Mouse (Mus musculus) neural tube, embryonic 11.5 days (tissue): ENCODE results near the gene Mthfd1l. TPM values are rescaled to one million over a fixed set of nuclear protein-coding genes. Genes with fewer than 3 reads are reported as not detected.

Experiments
- ATAC-seq: fragments of 200-750 bp; cut with Nextera tagmentation; 2 replicates; pipeline ENCODE4 v1.8.0; 2017; ENCODE audit warnings: moderate number of reproducible peaks, mild to moderate bottlenecking, moderate TSS enrichment, moderate library complexity; ENCODE audit not compliant: insufficient read depth, low FRiP score, low TSS enrichment
- DNase-seq: peaks from one replicate; pipeline ENCODE4 v3.0.0-alpha.2; 2015; ENCODE audit warnings: low spot score
- H3K27ac ChIP-seq: fragments of 300-500 bp; sonication (generic); 2 replicates; pipeline ENCODE4 v1.5.1; 2014; ENCODE audit warnings: low read depth, mild to moderate bottlenecking, low read length
- H3K27me3 ChIP-seq: fragments of 300-500 bp; sonication (generic); 2 replicates; pipeline ENCODE4 v1.6.1; 2014; ENCODE audit warnings: mild to moderate bottlenecking, low read length, mixed read lengths; ENCODE audit not compliant: control insufficient read depth, insufficient read depth
- H3K36me3 ChIP-seq: fragments of 300-500 bp; sonication (generic); 2 replicates; pipeline ENCODE4 v1.6.1; 2014; ENCODE audit warnings: mild to moderate bottlenecking, low read length, moderate library complexity, mixed read lengths; ENCODE audit not compliant: control insufficient read depth, insufficient read depth
- H3K4me1 ChIP-seq: fragments of 300-500 bp; sonication (generic); 2 replicates; pipeline ENCODE4 v1.6.1; 2014; ENCODE audit warnings: low read length, mixed read lengths; ENCODE audit not compliant: control insufficient read depth, insufficient read depth
- H3K4me2 ChIP-seq: fragments of 300-500 bp; sonication (generic); 2 replicates; pipeline ENCODE4 v1.6.1; 2014; ENCODE audit warnings: low read depth, mild to moderate bottlenecking, moderate library complexity
- H3K4me3 ChIP-seq: fragments of 300-500 bp; sonication (generic); 2 replicates; pipeline ENCODE4 v1.5.1; 2014; ENCODE audit warnings: low read depth, low read length
- H3K9ac ChIP-seq: fragments of 300-500 bp; sonication (generic); 2 replicates; pipeline ENCODE4 v1.6.1; 2014; ENCODE audit warnings: mild to moderate bottlenecking, low read length
- H3K9me3 ChIP-seq: fragments of 300-500 bp; sonication (generic); 2 replicates; pipeline ENCODE4 v1.6.1; 2016; ENCODE audit warnings: low read length; ENCODE audit not compliant: control insufficient read depth
- WGBS: fragments of 180-500 bp; shearing (Covaris S2); extraction: QIAGEN DNeasy Blood & Tissue Kit; methylation state at CpG from one replicate; pipeline ENCODE4 v1.1.7; 2014; 5-methylcytosine and 5-hydroxymethylcytosine counted together
- polyA plus RNA-seq: library from polyadenylated mRNA; unstranded; fragments of >200 nt; fragmentation: Nextera tagmentation; extraction: Ambion mirVana; gene quantifications from 2 replicates; pipeline ENCODE4 v1.2.1, GENCODE M21; 2014

The Mthfd1l gene
- polyA plus RNA-seq, 1 experiment from 2014 or later: 13.5 TPM

DNA sequence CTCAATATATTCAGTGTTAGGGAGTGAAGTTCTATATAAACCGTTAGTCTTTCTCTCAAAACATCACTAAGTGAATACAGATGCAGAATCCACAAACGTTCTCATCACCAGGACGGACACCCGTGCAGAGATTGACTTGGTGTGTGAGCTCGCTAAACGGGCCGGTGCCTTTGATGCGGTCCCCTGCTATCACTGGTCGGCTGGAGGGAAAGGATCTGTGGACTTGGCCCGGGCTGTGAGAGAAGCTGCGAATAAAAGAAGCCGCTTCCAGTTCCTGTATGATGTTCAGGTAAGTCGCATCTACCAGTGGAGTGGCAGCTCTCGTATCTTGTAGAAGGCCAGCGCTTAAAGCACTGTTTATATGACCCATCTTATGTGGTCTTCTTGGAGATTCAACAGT, 117.0 kb downstream of the Mthfd1l start:
- no peak for ATAC-seq
- Histone ChIP-seq H3K27ac (no peak overlapping the region), H3K4me3 (no peak overlapping the region), H3K4me1 (0 out of 2 replicates have a peak, but pooled peaks cover 1% of the 10 kb centered on the region), H3K36me3 (no peaks in the 10 kb centered on the region), H3K9me3 (no peaks in the 10 kb centered on the region), H3K9ac (no peak overlapping the region), H3K4me2 (no peak overlapping the region), H3K27me3 (no peaks in the 10 kb centered on the region)
- 85% methylated on average over 15 of the region's 15 CpGs for WGBS
- DNase-seq: no peak

DNA sequence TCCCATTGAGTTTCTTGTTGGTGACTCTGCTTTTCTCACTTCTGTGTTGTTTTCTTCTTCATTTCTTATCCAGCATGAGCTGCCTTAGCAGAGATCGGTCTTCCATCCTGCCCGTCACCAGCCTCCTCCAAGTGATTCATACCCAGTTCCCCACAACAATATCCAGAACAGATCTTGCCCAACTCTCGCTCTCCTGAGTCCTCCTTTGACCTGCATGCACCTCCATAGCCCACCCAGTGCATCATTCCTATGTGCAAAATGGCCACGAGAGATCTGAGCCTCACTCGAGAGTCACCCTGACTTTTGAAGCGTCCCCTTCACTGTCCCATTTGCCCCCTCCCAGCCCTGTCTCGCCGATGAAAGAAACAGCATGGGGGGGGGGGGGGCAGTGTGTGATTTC, 120.1 kb downstream of the Mthfd1l start:
- Histone ChIP-seq H3K4me3 (no peak overlapping the region), H3K4me1 (no peaks in the 10 kb centered on the region), H3K36me3 (no peaks in the 10 kb centered on the region), H3K9me3 (no peaks in the 10 kb centered on the region), H3K27ac (no peak overlapping the region), H3K4me2 (no peak overlapping the region), H3K9ac (no peak overlapping the region), H3K27me3 (no peaks in the 10 kb centered on the region)
- WGBS: 93% methylated on average over 8 of the region's 8 CpGs
- ATAC-seq (no peak), DNase-seq (no peak)

DNA sequence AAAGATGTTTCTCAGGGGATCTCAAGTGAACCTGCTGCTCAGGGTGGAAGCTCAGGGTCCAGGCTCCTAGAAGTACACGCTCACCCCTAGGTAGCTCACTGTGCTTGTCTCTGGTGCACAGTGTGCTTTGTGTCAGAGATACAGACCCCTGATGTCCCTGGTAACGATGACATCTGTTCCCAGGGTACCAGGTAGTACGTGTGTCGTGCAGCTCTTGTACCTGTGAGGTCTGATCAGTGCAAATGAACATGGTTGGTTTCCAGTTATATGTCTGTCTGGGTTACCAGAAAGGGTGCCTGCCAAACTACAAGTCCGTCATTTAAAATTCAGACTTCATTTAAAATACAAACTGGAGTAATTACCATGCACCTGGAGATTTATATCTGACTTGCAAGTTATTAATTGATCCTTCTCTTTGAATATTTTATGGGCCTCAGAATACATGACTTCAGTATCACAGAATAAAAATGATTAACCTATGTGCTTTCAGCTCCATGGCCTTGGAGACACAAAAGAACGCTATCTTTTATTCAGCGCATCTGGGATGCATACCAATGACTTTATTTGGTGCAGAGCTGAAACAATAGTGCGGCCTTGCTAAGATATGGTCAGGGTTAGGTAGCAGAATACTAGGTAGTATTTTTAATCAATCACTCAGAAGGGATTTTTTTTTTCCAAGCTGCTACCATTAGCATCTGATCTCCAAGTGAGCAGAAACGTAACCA, 121.3 kb downstream of the Mthfd1l start:
- no peak overlapping the region for H3K27ac ChIP-seq
- 87% methylated on average over 9 of the region's 9 CpGs for WGBS
- no peak overlapping the region for H3K9ac ChIP-seq
- no peaks in the 10 kb centered on the region for H3K9me3 ChIP-seq
- ATAC-seq: no peak
- no peak for DNase-seq
- no peak overlapping the region for H3K4me2 ChIP-seq
- H3K36me3 ChIP-seq: no peaks in the 10 kb centered on the region
- H3K4me1 ChIP-seq: no peaks in the 10 kb centered on the region
- no peak overlapping the region for H3K4me3 ChIP-seq
- H3K27me3 ChIP-seq: no peaks in the 10 kb centered on the region

DNA sequence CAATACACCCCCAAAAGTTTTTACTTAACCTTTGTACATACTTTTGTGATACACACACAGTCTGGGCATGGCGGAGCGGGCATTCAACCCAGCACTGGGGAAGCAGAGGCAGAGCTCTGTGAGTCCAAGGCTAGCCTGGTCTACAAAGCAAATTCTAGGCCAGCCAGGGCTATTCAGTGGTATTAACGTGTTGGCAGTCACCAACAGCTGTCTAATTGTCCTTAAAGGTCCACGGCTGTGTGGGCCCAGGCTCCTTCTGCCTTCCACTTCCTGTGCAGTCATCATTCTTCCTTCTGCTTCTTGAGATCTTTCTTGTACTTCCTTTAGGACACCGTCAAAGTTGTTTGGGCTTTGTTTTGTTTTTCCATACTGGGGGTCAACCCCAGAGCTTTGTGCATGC, 123.2 kb downstream of the Mthfd1l start:
- H3K36me3 ChIP-seq: no peaks in the 10 kb centered on the region
- no peak for DNase-seq
- H3K4me1 ChIP-seq: no peaks in the 10 kb centered on the region
- 80% methylated on average over 5 of the region's 5 CpGs for WGBS
- H3K27ac ChIP-seq: no peak overlapping the region
- no peaks in the 10 kb centered on the region for H3K27me3 ChIP-seq
- no peak overlapping the region for H3K4me2 ChIP-seq
- H3K9ac ChIP-seq: no peak overlapping the region
- no peak overlapping the region for H3K4me3 ChIP-seq
- no peak for ATAC-seq
- no peaks in the 10 kb centered on the region for H3K9me3 ChIP-seq

DNA sequence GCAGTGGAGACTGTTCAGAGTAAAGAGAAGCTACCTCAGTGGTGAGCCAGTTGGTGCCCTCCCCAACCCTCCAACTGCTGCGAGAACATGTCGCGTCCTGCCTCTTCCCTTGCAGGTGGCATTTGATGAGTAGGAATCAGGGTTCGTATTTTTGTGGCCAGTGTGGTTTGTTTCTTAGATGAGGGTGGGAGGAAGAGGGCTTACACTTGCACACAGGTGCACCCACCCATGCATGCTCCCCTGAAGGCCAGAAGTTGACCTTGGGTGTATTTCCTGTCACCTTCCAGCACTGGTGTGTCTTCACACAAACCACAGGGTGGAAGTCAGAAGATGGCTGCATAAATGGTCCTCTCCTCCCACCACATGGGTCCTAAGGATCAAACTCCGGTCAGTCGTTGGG, 127.1 kb downstream of the Mthfd1l start:
- Histone ChIP-seq H3K27ac (no peak overlapping the region), H3K9ac (no peak overlapping the region), H3K36me3 (no peaks in the 10 kb centered on the region), H3K4me2 (no peak overlapping the region), H3K9me3 (no peaks in the 10 kb centered on the region), H3K4me3 (no peak overlapping the region), H3K27me3 (no peaks in the 10 kb centered on the region), H3K4me1 (no peaks in the 10 kb centered on the region)
- DNase-seq: no peak
- 95% methylated on average over 6 of the region's 6 CpGs for WGBS
- no peak for ATAC-seq

DNA sequence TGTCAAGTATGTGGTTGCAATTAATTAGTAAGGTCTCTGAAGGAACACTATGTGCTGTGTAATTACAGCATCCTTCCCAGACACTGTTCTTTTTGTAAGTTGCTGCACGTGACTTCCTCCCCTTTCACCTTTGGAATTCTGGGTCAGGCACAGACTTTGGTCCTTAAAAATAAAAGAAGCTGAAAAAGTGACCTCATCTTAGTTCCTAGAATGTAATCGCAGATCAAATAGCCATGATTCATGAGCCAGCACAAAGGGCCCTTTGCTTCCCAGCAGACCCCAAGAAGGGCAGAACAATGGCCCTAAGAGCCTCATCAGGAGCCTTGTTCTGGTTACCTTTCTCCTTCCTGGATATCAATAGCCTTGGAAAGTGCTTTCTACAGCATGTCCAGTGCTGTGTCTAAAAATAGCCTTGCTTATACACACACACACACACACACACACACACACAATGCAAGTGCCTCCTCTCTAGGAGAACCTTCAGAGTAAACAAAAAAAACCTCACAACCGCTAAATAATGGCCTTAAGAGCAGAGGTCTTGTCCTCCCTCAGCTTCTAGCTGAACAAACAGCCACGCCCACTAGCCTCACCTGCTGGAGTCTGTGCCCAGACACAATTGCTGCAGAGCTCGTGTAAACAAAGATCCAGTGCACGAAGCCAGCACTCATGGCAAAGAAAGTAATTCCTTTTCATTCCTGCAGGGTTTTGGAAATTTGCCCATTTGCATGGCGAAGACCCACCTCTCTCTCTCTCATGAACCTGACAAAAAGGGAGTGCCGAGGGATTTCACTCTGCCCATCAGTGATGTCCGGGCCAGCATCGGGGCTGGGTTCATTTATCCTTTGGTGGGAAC, 133.0 kb downstream of the Mthfd1l start:
- H3K4me2 ChIP-seq: no peak overlapping the region
- no peaks in the 10 kb centered on the region for H3K36me3 ChIP-seq
- DNase-seq (peak; percentile 41), ATAC-seq (peak; percentile 17; the same call in 1 of the 2 replicates)
- no peaks in the 10 kb centered on the region for H3K9me3 ChIP-seq
- H3K4me3 ChIP-seq: no peak overlapping the region
- no peak overlapping the region for H3K9ac ChIP-seq
- H3K27ac ChIP-seq: 0 out of 2 replicates have a peak overlapping the region, but pooled peaks have one; percentile 20
- H3K4me1 ChIP-seq: peaks cover 16% of the 10 kb centered on the region
- 37% methylated on average over 10 of the region's 10 CpGs for WGBS
- H3K27me3 ChIP-seq: no peaks in the 10 kb centered on the region

DNA sequence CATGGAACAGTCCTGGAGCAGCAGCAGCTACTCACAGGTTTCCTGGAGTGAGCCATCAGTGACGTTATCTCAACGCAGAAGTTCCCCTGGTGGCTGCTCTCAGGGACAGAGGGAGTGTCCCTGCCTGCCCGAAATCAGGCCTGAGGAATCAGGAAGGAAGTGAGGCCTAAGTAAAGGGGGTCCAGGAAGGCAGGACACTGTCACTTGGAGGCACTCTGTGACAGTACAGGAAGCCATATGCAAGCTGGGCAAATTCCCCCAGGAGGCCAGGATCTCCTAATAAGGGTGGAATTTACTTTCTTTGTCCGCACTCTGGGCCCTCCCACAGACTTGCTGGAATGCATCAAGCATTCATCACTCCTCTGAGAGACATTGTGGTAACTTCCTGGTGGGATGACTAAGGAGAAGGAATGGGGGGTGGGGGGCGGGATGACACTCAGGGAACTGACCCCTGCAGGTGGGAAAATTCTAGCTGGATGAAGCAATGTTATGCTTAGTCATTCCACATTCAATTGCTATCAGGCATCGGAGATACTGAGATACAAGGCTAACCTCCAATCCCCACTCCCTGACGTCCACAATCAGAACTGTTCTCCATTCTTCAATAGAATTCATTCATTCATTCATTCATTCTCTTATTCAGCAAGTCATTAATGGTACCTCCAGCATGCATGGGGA, 134.9 kb downstream of the Mthfd1l start:
- WGBS: 19% methylated on average over 7 of the region's 7 CpGs
- 0 out of 2 replicates have a peak overlapping the region, but pooled peaks have one; percentile 1 for H3K27ac ChIP-seq
- ATAC-seq: peak; percentile 45; the same call in 1 of the 2 replicates

DNA sequence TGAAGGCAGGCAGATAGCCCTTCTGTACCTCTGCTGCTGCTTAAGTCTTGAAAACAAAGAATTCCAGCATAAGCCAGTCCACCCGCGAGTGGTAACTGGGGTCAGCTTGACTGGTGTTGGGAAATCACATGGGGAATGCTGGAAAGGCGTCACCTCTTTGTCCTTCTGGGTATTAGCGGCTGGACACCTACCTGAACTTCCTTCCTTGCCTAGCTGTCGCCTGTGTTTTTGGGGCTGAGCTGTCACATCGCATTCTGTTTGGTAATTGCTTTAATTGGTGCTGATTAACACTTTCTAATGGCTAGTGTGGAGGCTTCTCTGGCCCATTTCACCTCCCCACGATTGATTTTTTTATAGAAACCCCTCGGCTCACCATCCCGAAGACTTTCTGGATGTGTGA, 135.5 kb downstream of the Mthfd1l start:
- Histone ChIP-seq H3K27me3 (no peaks in the 10 kb centered on the region), H3K4me3 (no peak overlapping the region), H3K36me3 (no peaks in the 10 kb centered on the region), H3K27ac (no peak overlapping the region), H3K4me1 (peaks cover 16% of the 10 kb centered on the region), H3K9ac (no peak overlapping the region), H3K4me2 (no peak overlapping the region), H3K9me3 (no peaks in the 10 kb centered on the region)
- 79% methylated on average over 9 of the region's 9 CpGs for WGBS
- ATAC-seq (no peak), DNase-seq (no peak)

More for the DNA sequence above, 134.9 kb downstream of the Mthfd1l start:
- Histone ChIP-seq H3K4me3 (no peak overlapping the region), H3K36me3 (no peaks in the 10 kb centered on the region), H3K27me3 (no peaks in the 10 kb centered on the region), H3K4me2 (no peak overlapping the region), H3K9me3 (no peaks in the 10 kb centered on the region), H3K9ac (no peak overlapping the region), H3K4me1 (peaks cover 16% of the 10 kb centered on the region)
- peak; percentile 58 for DNase-seq
